Mouse (Mus musculus): ENCODE measurements at regions not wholly inside any gene's neighbourhood (a gene's known extent, or its start where the extent isn't known, plus 50 kb on each side); places are given as distances from the start of the nearest gene placed in this dataset.
"Not testable (repeated sequence)": the region's sequence is repeated elsewhere in the genome, so short reads cannot be mapped to it uniquely, and the experiment has no call there.

- intact Hi-C loops (cut with DNase I): no loop called here
Measured at GRCm38 (mm10) chr7:73612752-73613092, 71.1 kb upstream of the Chd2 start.

- intact Hi-C loops (cut with DNase I): no loop called here
Measured at GRCm38 (mm10) chr7:73611866-73612751, 70.5 kb upstream of the Chd2 start.

- intact Hi-C loops (cut with DNase I): no loop called here
Measured at GRCm38 (mm10) chr7:73608804-73609275, 67.2 kb upstream of the Chd2 start.

- intact Hi-C loops (cut with DNase I): no loop called here
Measured at GRCm38 (mm10) chr7:73608070-73608803, 66.6 kb upstream of the Chd2 start.

GRCm38 (mm10) chr7:73607450-73608005 lies 65.9 kb upstream of the Chd2 start:
- intact Hi-C loops (cut with DNase I): no loop called here

- intact Hi-C loops (cut with DNase I): no loop called here
Measured at GRCm38 (mm10) chr7:73606677-73607449, 65.2 kb upstream of the Chd2 start.

GRCm38 (mm10) chr7:73604597-73604996 lies 63.0 kb upstream of the Chd2 start:
- intact Hi-C loops (cut with DNase I): no loop called here

GRCm38 (mm10) chr7:73602815-73603551 lies 61.4 kb upstream of the Chd2 start:
- intact Hi-C loops (cut with DNase I): no loop called here

- intact Hi-C loops (cut with DNase I): no loop called here
Measured at GRCm38 (mm10) chr7:73601336-73601735, 59.7 kb upstream of the Chd2 start.

GRCm38 (mm10) chr7:73600776-73601175 lies 59.1 kb upstream of the Chd2 start:
- intact Hi-C loops (cut with DNase I): no loop called here

- intact Hi-C loops (cut with DNase I): not testable (repeated sequence)
Measured at GRCm38 (mm10) chr7:73600003-73600385, 58.4 kb upstream of the Chd2 start.

GRCm38 (mm10) chr7:73599354-73600002 lies 57.8 kb upstream of the Chd2 start:
- intact Hi-C loops (cut with DNase I): no loop called here

GRCm38 (mm10) chr7:73597968-73598367 lies 56.3 kb upstream of the Chd2 start:
- intact Hi-C loops (cut with DNase I): no loop called here

GRCm38 (mm10) chr7:73596866-73597840 lies 55.5 kb upstream of the Chd2 start:
- intact Hi-C loops (cut with DNase I): no loop called here

GRCm38 (mm10) chr7:73596415-73596814 lies 54.8 kb upstream of the Chd2 start:
- intact Hi-C loops (cut with DNase I): no loop called here

GRCm38 (mm10) chr7:73595860-73596259 lies 54.2 kb upstream of the Chd2 start:
- intact Hi-C loops (cut with DNase I): loop anchor here (2.0 kb wide), 1 partner anchor 37 kb away; no protein-coding TSS in a partner anchor

- intact Hi-C loops (cut with DNase I): loop anchor here (2.0 kb wide), 1 partner anchor 36 kb away; no protein-coding TSS in a partner anchor
Measured at GRCm38 (mm10) chr7:73595140-73595825, 53.7 kb upstream of the Chd2 start.

- intact Hi-C loops (cut with DNase I): loop anchor here (2.0 kb wide), 1 partner anchor 36 kb away; no protein-coding TSS in a partner anchor
Measured at GRCm38 (mm10) chr7:73594492-73595139, 53.0 kb upstream of the Chd2 start.

All from adrenal gland (tissue).